Mouse (Mus musculus) olfactory bulb, adult 2 months (tissue): ENCODE results near the gene Mtch1.

Source experiments
- CTCF ChIP-seq: fragments of 200-500 bp; IDR thresholded peaks from 2 replicates; pipeline ENCODE4 v1.5.1; 2012; ENCODE audit warnings: low read depth, mild to moderate bottlenecking, low read length, moderate library complexity; ENCODE audit not compliant: insufficient read depth
- POLR2A ChIP-seq: fragments of 200-500 bp; IDR thresholded peaks from 2 replicates; pipeline ENCODE4 v1.6.1; 2012; ENCODE audit warnings: mild to moderate bottlenecking, low read depth, low read length, moderate library complexity; ENCODE audit not compliant: insufficient read depth

DNA sequence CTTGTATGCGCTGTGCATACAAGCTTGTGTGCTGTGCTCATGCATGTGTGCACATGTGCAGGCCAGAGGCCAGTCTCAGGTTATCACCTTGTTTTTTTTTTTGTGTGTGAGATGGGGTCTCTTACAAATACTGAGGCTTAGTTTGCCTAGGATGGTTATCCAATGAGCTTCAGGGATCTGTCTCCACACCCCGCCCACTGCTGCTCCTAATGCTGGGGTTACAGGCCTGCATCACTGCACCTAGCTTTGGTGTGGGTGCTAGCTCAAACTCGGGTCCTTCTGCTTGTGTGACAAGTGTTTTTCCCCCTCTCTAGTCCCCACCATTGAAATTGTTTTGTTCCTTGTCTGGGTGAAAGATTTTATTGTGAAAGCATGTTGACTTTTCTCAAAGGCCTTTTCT, 17.5 kb downstream of the Mtch1 start:
- TF ChIP-seq CTCF = no peak
- TF ChIP-seq POLR2A = no peak
